Mouse (Mus musculus) stomach, postnatal 0 days (tissue): ENCODE measurements at regions not wholly inside any gene's neighbourhood (a gene's known extent, or its start where the extent isn't known, plus 50 kb on each side); places are given as distances from the start of the nearest gene placed in this dataset.
"Not testable (repeated sequence)": the region's sequence is repeated elsewhere in the genome, so short reads cannot be mapped to it uniquely, and the experiment has no call there.

ENCODE experiments used
- CTCF ChIP-seq: IDR thresholded peaks from 2 replicates; pipeline ENCODE4 v1.5.1; 2016; ENCODE audit warnings: antibody characterized with exemption, low read depth, mild to moderate bottlenecking, moderate library complexity
- EP300 ChIP-seq: optimal IDR thresholded peaks from 2 replicates; pipeline ENCODE3; 2016; ENCODE audit warnings: antibody characterized with exemption

DNA sequence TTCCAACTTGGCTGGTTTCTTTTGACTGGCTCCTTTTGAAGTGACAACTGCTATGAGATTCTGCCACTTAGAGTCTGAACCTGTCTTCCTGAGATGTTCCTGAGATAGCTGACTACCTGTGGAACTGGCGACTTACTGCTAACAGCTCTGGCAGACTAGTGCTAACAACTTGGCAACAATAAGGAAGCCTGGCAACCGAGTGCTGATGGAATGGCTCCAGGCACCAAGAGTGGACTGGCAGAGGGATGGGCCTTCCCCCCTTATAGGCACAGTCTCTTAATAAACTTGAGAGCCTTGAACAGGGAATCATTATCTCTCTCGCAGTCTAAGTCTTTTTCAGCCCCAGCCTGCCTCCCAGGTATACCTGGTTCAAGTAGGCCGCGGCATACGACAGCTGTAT, 404.1 kb downstream of the Hdgfl1 start:
- TF ChIP-seq CTCF, EP300: not testable (repeated sequence)
